Mouse (Mus musculus) cerebellum, adult 11-12 months (tissue): ENCODE results near the gene Chrm2.

Source experiments
- DNase-seq: peaks from one replicate; pipeline ENCODE4 v3.0.0; 2022

Chrm2 gene

DNA sequence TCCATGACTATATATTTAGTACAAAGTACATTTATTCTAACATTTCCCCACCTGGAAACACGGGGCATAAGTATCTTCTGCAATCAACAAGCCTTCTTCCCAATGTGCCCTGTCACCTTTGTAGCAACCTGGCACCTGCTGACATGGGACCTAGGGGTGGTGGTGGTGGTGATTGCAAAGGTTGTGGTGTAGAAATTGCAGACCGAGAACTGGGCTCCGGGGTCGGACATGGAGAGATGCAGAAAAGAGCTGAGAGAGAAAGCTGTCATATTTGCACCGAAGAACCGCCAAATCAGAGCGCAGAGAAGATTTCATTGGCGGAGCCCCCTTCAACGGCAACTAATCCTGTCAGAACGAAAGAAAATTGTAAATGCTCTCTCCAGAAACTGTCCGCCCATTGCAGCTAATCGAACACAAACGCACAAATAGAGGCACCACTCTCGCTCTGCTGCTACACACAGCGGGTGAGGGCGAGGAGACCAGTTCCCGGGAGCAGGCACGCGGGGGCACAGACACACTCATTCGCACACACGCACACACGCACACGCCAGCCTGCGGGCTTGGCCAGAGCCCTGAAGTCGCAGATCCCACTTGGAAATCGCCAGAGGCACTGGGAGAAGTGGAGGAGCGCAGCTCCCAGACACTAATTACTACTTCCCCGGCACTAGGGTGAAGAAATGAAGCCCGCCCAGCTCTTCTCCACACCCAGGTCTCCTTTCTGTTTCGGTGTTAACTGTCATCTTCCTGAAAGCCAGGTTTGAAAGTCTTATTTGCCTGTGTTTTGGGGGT is at the start of gene Chrm2:
Gene Chrm2 (plus strand): TSS at position 473 of the 789 bp plus-strand sequence.
- no peak for DNase-seq

DNA sequence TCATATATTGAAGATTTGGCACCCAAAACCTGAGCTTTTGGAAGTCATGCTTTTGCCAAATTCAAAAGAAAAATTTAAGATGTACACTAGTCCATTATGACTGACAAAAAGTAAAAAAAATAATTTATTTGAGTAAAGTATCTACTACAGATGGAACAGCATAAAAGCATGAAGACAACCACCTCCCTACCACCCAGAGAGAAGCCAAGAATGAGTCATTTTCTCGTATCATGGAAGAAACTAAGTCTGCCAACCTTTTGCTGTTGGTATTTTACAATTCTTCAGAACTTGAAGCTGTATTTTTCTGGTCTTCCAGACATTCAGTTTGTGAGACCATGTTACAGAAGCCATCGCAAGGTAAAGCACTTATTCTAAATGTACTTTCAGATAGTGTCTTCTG is 13.9 kb upstream of the Chrm2 start:
- no peak for DNase-seq

DNA sequence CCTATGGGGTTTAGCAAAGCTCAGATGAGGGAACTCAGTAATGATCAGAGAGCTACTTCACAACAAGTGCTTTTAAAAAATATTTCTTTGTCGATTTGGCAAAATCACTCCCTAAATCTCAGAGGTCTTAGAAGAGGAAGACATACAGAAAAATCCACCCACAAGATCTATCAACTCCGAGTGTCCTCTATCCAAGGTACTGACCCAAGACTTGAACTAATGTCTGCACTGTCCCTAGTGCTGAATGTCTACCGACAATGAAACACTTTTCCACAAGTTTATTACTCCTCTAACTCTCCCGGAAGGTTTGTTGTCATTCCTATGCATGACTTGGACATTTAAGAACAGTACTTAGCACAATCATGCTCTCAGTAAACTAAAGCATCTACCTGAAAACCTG is 9.9 kb upstream of the Chrm2 start:
- DNase-seq = no peak

DNA sequence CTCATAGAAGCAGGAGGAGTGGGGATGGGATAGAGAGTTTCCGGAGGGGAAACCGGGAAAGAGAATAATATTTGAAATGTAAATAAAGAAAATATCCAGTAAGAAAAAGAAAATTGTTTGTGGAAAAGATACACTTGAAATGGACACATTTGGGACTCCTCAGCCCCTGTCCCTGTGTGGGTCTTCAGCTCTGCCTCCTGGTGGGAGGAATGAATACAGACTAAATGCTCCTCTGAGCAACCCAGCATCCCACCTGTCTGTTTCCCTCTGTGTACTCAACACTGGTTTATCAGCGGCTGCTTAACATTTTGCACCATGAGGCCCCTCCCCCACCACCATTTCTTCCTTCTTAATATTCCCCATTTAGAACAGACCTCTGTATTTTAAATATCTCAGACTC is 3.8 kb upstream of the Chrm2 start:
- no peak for DNase-seq

DNA sequence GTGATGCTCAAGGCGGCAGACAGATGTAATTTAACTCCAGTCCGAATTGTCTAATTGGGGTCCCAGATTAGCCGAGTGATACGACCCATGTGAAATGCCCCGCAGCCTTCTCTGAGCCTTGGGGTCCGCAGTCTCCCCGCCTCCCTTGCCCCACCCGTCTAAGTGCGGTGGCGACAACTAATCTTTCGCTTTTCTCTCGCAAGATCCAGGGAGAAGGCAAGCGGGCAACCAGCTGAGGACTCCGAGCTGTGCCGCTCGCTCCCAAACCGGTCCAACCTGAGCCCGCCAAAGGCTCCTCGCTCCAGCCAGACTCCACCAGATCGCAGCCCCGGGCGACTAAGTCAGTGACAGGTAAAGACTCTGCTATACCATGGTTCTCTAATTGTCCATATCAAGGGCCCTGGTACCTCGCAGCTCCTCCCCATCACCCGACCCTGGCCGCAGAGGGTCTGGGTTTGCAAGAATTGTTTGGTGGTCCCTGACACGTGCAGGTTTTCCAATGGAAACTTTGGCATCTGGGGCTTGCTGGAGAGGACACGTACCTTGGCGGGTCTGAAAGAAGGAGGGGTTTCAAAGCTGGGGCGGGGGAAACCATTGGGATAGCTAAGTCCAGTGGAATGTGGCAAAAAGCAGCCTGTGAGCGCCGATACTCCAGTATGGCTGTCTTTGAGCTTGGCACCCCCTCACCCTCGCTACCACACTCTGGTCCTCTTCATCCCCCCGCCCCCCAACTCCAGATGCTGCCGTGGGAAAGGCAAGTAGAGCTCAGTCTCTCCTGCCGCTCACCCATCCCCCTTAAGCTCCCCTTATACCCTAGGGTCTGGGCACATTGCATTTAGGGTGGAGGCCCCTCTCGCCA is 746 bp downstream of the Chrm2 start:
- DNase-seq = no peak

GRCm38 (mm10) chr6:36389260-36389965 is 1.5 kb downstream of the Chrm2 start:
- no peak for DNase-seq

DNA sequence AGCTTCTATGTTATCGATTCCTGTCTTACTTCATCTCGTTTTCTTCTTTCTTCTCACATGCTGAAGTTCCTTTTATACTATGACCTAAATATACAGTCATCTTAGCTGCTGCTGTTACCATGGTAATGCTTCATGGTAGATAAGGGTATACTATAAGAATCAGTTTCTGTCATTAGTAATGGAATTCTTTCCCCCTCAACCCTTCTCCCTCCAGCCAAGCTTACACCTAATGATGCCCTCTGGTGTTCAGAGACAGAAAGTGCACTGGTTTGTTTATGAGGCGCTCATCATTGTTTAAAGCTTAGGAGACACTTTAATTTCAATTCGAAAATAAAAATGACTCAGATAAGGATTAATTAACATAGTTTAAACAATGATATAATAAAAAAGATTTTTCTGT is 5.8 kb downstream of the Chrm2 start:
- DNase-seq = no peak

DNA sequence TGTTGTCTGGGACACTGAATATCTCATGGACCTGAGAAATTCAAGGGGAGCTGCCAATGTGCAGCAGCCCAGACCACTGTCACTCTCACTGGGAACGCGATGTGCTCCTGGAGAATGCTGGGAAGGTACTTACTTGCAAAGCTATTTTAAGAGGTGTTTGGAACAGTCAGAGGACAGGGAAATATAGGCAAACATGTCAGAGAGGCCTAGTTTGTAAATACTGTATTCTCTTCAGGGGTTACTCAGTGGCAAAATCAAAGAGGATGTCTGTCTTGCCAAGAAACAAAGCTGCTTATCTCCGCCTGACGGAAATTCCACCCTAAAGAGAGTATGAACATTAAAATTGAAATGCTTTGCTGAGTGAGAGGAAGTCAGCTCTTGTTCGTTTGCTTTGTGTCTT is 17.3 kb downstream of the Chrm2 start:
- no peak for DNase-seq

- no peak for DNase-seq
These were observed 21.1 kb downstream of the Chrm2 start for GRCm38 (mm10) chr6:36409016-36409415.

DNA sequence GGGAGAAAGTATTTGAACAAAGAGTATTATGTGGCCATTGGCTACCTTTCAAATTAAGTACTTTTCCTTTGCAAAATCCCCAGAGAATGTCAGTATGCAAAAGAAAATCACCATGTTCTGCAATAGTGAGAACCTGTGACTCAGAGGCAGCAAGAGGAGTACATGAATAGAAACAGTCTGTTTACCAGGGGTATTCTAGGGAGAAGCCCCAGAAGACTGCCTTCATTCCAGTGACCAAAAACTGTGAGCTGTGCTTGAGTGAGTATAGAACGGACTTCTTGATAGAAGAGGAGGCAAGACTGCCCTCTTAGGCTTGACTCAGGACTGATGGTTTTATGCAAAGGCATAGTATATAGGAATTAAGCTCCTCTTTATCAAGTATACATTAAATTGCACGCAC is 22.2 kb downstream of the Chrm2 start:
- DNase-seq = no peak

DNA sequence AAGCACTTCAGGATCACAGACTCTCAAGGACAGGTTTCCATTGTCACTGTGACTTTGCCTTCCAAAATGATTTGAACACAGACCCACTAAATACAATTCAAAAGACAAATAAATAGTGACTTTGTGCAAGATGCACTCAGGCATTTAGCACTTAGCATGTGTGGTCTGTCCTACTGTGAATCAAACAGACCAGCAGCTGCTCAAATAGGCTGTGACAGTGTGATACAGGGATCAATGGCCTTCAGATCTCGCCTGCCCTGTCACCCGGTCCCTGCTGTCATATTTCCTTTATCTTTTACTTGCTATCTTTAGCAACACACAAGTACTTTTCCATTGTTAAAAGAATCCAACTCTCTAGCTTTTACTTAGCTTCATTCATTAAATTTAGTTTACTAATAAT is 31.8 kb downstream of the Chrm2 start:
- DNase-seq = no peak

DNA sequence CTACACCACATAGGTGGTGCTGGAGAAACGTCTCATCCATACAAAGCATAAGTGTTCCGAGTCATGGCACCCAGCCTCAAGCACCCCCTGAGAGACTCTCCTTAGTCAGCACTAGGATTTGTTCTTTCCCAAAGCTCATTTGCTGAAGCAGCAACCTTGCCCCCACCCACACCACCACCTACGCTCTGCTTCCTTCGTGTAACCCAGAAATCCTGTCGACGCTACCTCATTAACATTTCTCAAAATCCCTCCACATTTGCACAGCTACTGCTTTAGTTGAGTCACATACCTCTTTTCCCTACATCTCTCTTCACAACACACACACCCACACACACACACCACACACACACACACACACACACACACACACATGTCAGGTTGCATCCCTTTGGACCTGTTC is 50.1 kb downstream of the Chrm2 start:
- no peak for DNase-seq

DNA sequence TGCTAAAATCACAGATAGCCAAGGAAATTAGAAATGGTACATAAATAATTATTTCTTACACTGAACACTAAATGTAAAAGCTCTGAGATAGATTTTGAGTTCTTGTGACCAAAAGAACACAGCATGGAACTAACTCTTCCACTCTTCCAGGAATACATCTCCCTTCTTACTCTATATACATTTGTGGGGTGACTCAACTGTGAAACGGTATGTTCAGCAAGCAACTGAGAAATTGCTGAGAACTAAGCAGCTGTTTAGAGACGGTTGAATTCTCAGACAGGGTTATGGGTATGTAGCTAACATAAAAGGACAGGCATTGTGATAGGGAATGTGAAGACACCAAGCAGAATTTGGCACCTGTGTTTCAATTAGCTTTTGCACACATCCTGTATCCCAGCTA is 51.3 kb downstream of the Chrm2 start:
- DNase-seq = no peak

GRCm38 (mm10) chr6:36451480-36451879 is 63.6 kb downstream of the Chrm2 start:
- DNase-seq = no peak

GRCm38 (mm10) chr6:36455071-36455470 is 67.2 kb downstream of the Chrm2 start:
- no peak for DNase-seq

GRCm38 (mm10) chr6:36457015-36457414 is 69.1 kb downstream of the Chrm2 start:
- no peak for DNase-seq

DNA sequence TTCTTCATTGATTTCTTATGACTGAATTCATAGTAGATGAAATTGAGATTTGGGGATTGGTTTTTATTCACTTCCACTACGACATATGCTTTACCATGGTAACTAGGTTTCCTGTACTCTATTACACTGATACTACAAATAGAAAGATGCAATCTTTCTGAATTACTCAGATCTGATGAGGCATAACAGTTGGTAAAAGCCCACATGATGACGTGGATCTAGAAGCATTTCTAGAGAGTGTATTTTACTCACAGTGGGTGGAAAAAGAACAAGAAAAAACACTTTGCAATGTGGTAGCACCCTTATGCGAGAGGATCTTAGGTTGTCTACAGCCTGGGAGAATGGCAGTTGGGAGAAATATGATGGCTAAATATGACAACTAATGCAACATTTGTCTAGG is 76.1 kb downstream of the Chrm2 start:
- DNase-seq = no peak

DNA sequence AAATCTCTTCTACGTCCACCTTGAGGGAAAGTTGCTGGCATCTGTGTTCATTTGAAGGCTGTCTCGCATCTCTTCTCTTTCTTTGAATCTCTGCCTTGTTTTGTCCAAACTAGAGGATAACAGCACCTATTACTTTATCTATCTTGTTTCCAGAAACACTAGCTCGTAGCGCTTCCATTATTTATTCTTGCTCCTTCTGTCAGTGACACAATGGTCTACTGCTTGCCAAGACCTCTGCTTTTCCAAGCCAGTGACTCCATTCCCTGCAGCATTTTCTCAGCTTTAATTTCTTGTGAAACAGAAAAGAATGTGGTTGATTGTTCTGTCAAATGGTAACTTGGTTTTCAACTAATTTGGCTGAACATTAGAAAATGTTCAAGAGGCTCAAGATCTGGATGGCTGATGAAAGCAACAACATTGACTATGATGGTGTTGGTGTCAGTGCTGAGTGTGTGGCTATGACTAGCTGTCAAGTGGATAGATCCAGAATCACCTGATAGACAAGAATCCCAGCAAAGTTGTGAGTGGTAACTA is 96.3 kb downstream of the Chrm2 start:
- DNase-seq = no peak

DNA sequence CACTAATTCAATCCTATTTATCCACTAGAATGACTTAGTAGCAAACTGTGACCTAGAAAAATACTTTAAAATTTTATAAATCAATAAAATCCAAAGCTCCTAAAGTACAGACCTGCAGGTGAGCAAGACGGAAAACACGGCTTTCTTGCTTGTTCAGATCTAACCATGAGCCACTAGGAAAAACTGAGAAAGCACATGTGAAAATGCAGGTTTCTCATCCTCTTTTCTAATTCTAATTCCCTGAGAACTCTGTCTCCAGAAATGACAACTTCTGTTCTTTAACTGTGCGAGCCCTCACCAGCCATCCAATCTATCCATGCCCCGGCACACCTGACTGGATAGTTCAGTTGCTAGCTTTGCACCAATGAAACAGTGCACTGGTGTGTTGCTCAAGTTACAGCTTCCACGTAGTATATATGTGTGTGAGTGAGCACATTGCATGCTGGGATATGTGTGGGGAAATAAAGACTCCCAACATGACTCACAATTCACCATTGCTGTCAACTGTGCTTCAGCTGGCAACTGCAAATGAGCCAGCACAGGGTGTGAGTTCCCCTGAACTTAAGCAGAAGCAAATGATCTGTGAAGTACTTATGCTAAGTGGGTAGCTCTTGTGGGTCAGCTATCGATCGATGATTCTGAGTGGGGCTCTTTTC is 119.3 kb downstream of the Chrm2 start:
- no peak for DNase-seq

DNA sequence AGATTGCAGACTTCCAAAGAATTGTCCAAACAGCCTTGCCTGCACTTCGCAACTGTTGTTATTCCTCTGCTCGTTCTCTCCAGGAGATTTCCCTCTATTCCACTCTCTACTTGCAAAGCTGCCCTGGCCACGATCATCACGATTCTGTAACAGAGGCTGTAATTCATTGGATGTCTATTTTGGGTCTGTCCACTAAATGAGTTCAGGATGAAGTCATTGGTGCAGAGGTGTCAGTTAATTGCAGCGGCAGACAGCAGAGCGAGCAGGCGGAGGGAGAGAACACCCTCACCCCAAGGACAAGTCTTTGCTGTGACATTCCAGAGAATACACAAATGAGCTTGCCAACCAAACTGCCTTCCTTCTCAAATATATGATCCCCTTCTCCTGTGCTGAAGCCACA is 120.1 kb downstream of the Chrm2 start:
- no peak for DNase-seq

GRCm38 (mm10) chr6:36508469-36508868 is 120.6 kb downstream of the Chrm2 start:
- no peak for DNase-seq

GRCm38 (mm10) chr6:36516508-36516907 is 128.6 kb downstream of the Chrm2 start:
- DNase-seq = no peak

DNA sequence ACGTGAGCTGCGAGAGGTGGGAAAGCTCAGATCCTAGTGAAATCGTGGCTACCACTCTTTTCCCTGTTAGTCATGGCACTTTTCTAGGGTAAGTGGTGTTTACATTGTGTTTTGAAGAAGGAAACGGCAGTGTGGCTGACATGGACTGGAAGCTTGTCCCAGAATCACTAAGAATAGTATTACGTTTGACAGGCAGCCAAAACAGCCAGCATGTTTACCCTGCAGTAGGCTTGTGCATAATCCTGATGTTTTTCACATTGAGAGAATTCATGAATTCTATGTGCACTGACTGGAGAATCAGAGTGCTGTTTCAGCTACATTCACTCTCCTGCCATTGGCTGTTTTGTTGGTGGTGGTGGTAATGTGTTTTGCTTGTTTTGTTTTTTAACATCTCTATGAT is 129.4 kb downstream of the Chrm2 start:
- no peak for DNase-seq
